Mouse (Mus musculus) megakaryocyte progenitor cell, adult 5-6 weeks (primary cell): ENCODE data around the gene 4930522H14Rik. TPM values are rescaled to one million over a fixed set of nuclear protein-coding genes. Genes with fewer than 3 reads are reported as not detected.
A peak's percentile ranks its signal among the peaks of the same experiment; 100 is the strongest.

Experiments
- ATAC-seq: replicated peaks from 2 replicates; pipeline ENCODE4 v1.8.0; 2016; ENCODE audit warnings: mild to moderate bottlenecking, moderate TSS enrichment, inconsistent platforms; ENCODE audit not compliant: poor library complexity
- total RNA-seq, 2 experiments: library from RNA; stranded (forward) in 1 of 2; stranded (reverse) in 1 of 2; fragments of 157-497, 149-512 nt in 1 of 2; fragments of 200-1000 nt in 1 of 2; gene quantifications; 2 replicates each; pipeline versions ENCODE4 v1.2.3 to v1.2.4; 2015 to 2017

The 4930522H14Rik gene
- total RNA-seq, 2 experiments from 2014 or later: not detected

GRCm38 (mm10) chr4:109475577-109476553 is 55.2 kb downstream of the 4930522H14Rik start:
- ATAC-seq: peak; percentile 47

- no peak for ATAC-seq
Measured at GRCm38 (mm10) chr4:109475078-109475477, 56.0 kb downstream of the 4930522H14Rik start.

- no peak for ATAC-seq
Measured at GRCm38 (mm10) chr4:109472566-109472965, 58.5 kb downstream of the 4930522H14Rik start.

- ATAC-seq: no peak
Measured at GRCm38 (mm10) chr4:109471606-109472005, 59.5 kb downstream of the 4930522H14Rik start.

- no peak for ATAC-seq
Measured at GRCm38 (mm10) chr4:109467687-109468086, 63.4 kb downstream of the 4930522H14Rik start.

- ATAC-seq: no peak
Measured at GRCm38 (mm10) chr4:109463892-109464291, 67.2 kb downstream of the 4930522H14Rik start.

- no peak for ATAC-seq
Measured at GRCm38 (mm10) chr4:109460421-109461179, 70.5 kb downstream of the 4930522H14Rik start.

- ATAC-seq: peak; percentile 44; the same call in 1 of the 2 replicates
Measured at GRCm38 (mm10) chr4:109456821-109457220, 74.3 kb downstream of the 4930522H14Rik start.

Other genes starting within 250 kb of the 4930522H14Rik start
- gene Ttc39a, start 124.7 kb downstream of the 4930522H14Rik start, total RNA-seq (2015): 0.64 and 1.2 TPM in 2 replicates
- gene Ttc39a, start 124.7 kb downstream of the 4930522H14Rik start, total RNA-seq (2017): 0.98 and 4.0 TPM in 2 replicates
- 17.3 and 20.9 TPM in 2 replicates for gene Rnf11, start 46.6 kb downstream of the 4930522H14Rik start, total RNA-seq (2015)
- gene Rnf11, start 46.6 kb downstream of the 4930522H14Rik start, total RNA-seq (2017): 18.7 and 27.1 TPM in 2 replicates
- gene Cdkn2c, start 135.9 kb upstream of the 4930522H14Rik start, total RNA-seq (2015): 27.6 and 28.8 TPM in 2 replicates
- 32.7 and 40.3 TPM in 2 replicates for gene Cdkn2c, start 135.9 kb upstream of the 4930522H14Rik start, total RNA-seq (2017)
- 42.8 and 47.9 TPM in 2 replicates for gene Faf1, start 145.3 kb upstream of the 4930522H14Rik start, total RNA-seq (2015)
- gene Faf1, start 145.3 kb upstream of the 4930522H14Rik start, total RNA-seq (2017): 41.4 and 54.7 TPM in 2 replicates